In genomic region chr3:66040857-66041494, GRCm38 (mm10) we compare ENCODE assay signal across 19 mouse cellular contexts.
DNase-seq lines count a peak whose midpoint lies in the region; ATAC-seq lines count a peak whose summit lies in the region.
"Had no signal": no experiment of that assay in that cellular context is flagged by ENCODE, and none has a peak within 500 bp of the region (broad histone marks: within the 10 kb centered on the region; RNA-seq: fewer than 3 reads in every experiment).

No protein-coding gene starts in this region.

- H3K36me3 ChIP-seq in kidney, embryonic 16.5 days (ENCODE audit: insufficient read depth, low read length): no peaks in the 10 kb centered on the region
- H3K36me3 ChIP-seq in intestine, embryonic 16.5 days (ENCODE audit: control insufficient read depth, insufficient read depth, low read length): no peaks in the 10 kb centered on the region
- H3K36me3 ChIP-seq: forebrain, embryonic 15.5 days; liver, embryonic 15.5 days had no signal

- H3K27me3 ChIP-seq in kidney, embryonic 16.5 days (ENCODE audit: insufficient read depth, low read length): no peaks in the 10 kb centered on the region
- H3K27me3 ChIP-seq in intestine, embryonic 16.5 days (replicated peaks; ENCODE audit: control insufficient read depth, insufficient read depth, low read length): no peaks in the 10 kb centered on the region
- H3K27me3 ChIP-seq: forebrain, embryonic 15.5 days; liver, embryonic 15.5 days; megakaryocyte, embryonic 14.5 days had no signal

- no peak overlapping the region; the same call in 1 of the 2 replicates for H3K27ac ChIP-seq in kidney, embryonic 16.5 days (ENCODE audit: low read length)
- H3K27ac ChIP-seq in intestine, embryonic 16.5 days (ENCODE audit: low read length): no peak overlapping the region; the same call in 1 of the 2 replicates
- H3K27ac ChIP-seq: forebrain, embryonic 15.5 days; layer of hippocampus, adult 2 months; liver, embryonic 15.5 days had no signal

- 40% methylated on average over 5 of the region's 5 CpGs for WGBS in kidney, embryonic 16.5 days
- WGBS in intestine, embryonic 16.5 days: 38% methylated on average over 5 of the region's 5 CpGs

- no peak overlapping the region for H3K4me3 ChIP-seq in kidney, embryonic 16.5 days (ENCODE audit: low read length)
- H3K4me3 ChIP-seq in intestine, embryonic 16.5 days (ENCODE audit: low read length): no peak overlapping the region
- H3K4me3 ChIP-seq: forebrain, embryonic 15.5 days; layer of hippocampus, adult 2 months; liver, embryonic 15.5 days; megakaryocyte, embryonic 14.5 days had no signal

- DNase-seq in kidney, postnatal 4 days: no peak
- DNase-seq in Muller cell, postnatal 12 days (ENCODE audit: inconsistent ontology term): peak; percentile 72
- peak; percentile 26 for DNase-seq in embryo, embryonic 11.5 days (ENCODE audit: low read depth, low spot score)
- DNase-seq in thymus, postnatal 25 days: no peak
- no peak for DNase-seq in layer of hippocampus, postnatal 25 days (ENCODE audit: extremely low spot score in 1 of 2, low spot score in 1 of 2)
- DNase-seq: adrenal gland, adult 8-10 months; cerebellum, adult 8-10 months; heart, postnatal 4 days; right cerebral cortex, postnatal 14 days had no signal

- ATAC-seq in kidney, embryonic 16.5 days (ENCODE audit: low FRiP score, low TSS enrichment): peak; percentile 67; the same call in 1 of the 2 replicates
- ATAC-seq in intestine, embryonic 16.5 days: peak; percentile 63
- no peak for ATAC-seq in megakaryocyte-erythroid progenitor cell, adult 5-6 weeks (replicated peaks; ENCODE audit: low FRiP score, low TSS enrichment, poor library complexity, severe bottlenecking)
- ATAC-seq: CD4-positive, CD25-positive, alpha-beta regulatory T cell, adult 4 months; forebrain, embryonic 15.5 days; inflammation-experienced regulatory T-cells, adult 6 months had no signal

- no peak overlapping the region for H3K4me2 ChIP-seq in kidney, embryonic 16.5 days (replicated peaks; ENCODE audit: low read depth, low read length)
- H3K4me2 ChIP-seq in intestine, embryonic 16.5 days (ENCODE audit: low read depth, low read length): no peak overlapping the region
- H3K4me2 ChIP-seq: forebrain, embryonic 15.5 days; heart, embryonic 11.5 days; liver, embryonic 15.5 days had no signal

- H3K4me1 ChIP-seq in kidney, embryonic 16.5 days (ENCODE audit: insufficient read depth, low read length): peaks cover 4% of the 10 kb centered on the region
- H3K4me1 ChIP-seq in intestine, embryonic 16.5 days (ENCODE audit: control insufficient read depth, insufficient read depth, low read length): no peaks in the 10 kb centered on the region
- H3K4me1 ChIP-seq: forebrain, embryonic 15.5 days; liver, embryonic 15.5 days; megakaryocyte, embryonic 14.5 days had no signal

- no peak overlapping the region for H3K9ac ChIP-seq in kidney, embryonic 16.5 days (replicated peaks; ENCODE audit: low read length)
- H3K9ac ChIP-seq in intestine, embryonic 16.5 days (ENCODE audit: low read depth, low read length): no peak overlapping the region
- H3K9ac ChIP-seq: forebrain, embryonic 15.5 days; liver, embryonic 15.5 days had no signal

- H3K9me3 ChIP-seq in kidney, embryonic 16.5 days (ENCODE audit: low read length): no peaks in the 10 kb centered on the region
- no peaks in the 10 kb centered on the region for H3K9me3 ChIP-seq in intestine, embryonic 16.5 days (ENCODE audit: control insufficient read depth, low read length)
- H3K9me3 ChIP-seq: forebrain, embryonic 15.5 days; liver, embryonic 15.5 days; megakaryocyte, embryonic 14.5 days had no signal

Comparison
In these comparisons a context has a peak if more than half of its experiments do, and no peak if none do; other contexts are left out.
1. DNase-seq: peak in Muller cell, postnatal 12 days (single experiment) and embryo, embryonic 11.5 days (single experiment); none in kidney, postnatal 4 days (0 of 2), thymus, postnatal 25 days (single experiment) and layer of hippocampus, postnatal 25 days (0 of 2).